Mouse (Mus musculus) v-Abl transformed pro-B cells (cell line): Measurements from ENCODE around the gene Gstp3.

Experiments used
- in situ Hi-C, 2 experiments: fragments of 400-800 bp; cut with MboI; formaldehyde crosslinking; loops; one replicate each; pipeline ENCODE4 v1.15.1; 2025; ENCODE audit not compliant: unreplicated experiment in 2 of 2

Gene Gstp3

GRCm38 (mm10) chr19:4012432-4013022 is 46.8 kb downstream of the Gstp3 start, which contains the start of gene Ndufv1:
TSS of gene Ndufv1 (minus strand) at chr19:4012806.
- in situ Hi-C loops: no loop called here

GRCm38 (mm10) chr19:4011086-4011485 is 48.3 kb downstream of the Gstp3 start:
- in situ Hi-C loops: no loop called here
